Mouse (Mus musculus): ENCODE measurements around the gene Itgb4.

DNA sequence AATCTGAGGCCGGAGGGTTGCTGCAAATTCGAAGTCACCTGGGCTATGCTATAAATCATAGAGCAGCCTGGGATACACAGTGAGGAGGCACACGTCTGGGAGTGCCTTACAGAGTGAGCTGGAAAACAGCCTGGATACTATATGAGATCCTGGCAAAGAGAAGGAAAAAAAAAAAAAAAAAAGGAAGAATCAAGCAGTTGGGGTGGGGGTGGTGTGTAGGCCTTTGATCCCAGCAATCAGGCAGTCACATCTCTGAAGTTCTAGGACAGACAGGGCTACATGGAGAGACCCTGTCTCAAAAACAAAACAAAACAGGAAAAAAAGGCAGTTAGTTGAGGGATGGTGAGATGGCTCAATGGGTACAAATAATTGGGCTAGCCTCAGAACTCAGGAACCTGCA is 62.2 kb downstream of the Itgb4 start:
- TF ChIP-seq CTCF (IDR thresholded peaks at IDR 0.05) (no peak), EP300 (IDR thresholded peaks at IDR 0.05; ENCODE audit: insufficient read depth, low read depth, low read length) (no peak), POLR2A (IDR thresholded peaks at IDR 0.05; ENCODE audit: insufficient read depth, low read depth, low read length) (no peak)
